Mouse (Mus musculus) naive thymus-derived CD4-positive, alpha-beta T cell, adult 2 months (primary cell): ENCODE data around the gene Fance.
"Not testable (repeated sequence)": the region's sequence is repeated elsewhere in the genome, so short reads cannot be mapped to it uniquely, and the experiment has no call there.

ENCODE experiments used
- DNase-seq: peaks from one replicate; pipeline ENCODE4 v3.0.0-alpha.2; 2011; ENCODE audit warnings: low read depth

Gene Fance

GRCm38 (mm10) chr17:28293716-28294115 lies 19.6 kb upstream of the Fance start:
- DNase-seq: no peak

GRCm38 (mm10) chr17:28294449-28295333 lies 18.6 kb upstream of the Fance start:
- no peak for DNase-seq

- DNase-seq: no peak
Measured at GRCm38 (mm10) chr17:28298888-28299287, 14.4 kb upstream of the Fance start.

- DNase-seq: no peak
Measured at GRCm38 (mm10) chr17:28299669-28300320, 13.5 kb upstream of the Fance start.

GRCm38 (mm10) chr17:28300323-28300722 lies 13.0 kb upstream of the Fance start:
- no peak for DNase-seq

GRCm38 (mm10) chr17:28300850-28301249 lies 12.5 kb upstream of the Fance start:
- DNase-seq: no peak

- no peak for DNase-seq
Measured at GRCm38 (mm10) chr17:28305172-28305571, 8.1 kb upstream of the Fance start.

- peak; percentile 95 for DNase-seq
Measured at GRCm38 (mm10) chr17:28308297-28309195, 4.8 kb upstream of the Fance start.

GRCm38 (mm10) chr17:28310831-28311230 lies 2.5 kb upstream of the Fance start:
- no peak for DNase-seq

GRCm38 (mm10) chr17:28311366-28312132 lies 1.8 kb upstream of the Fance start:
- DNase-seq: no peak

GRCm38 (mm10) chr17:28312232-28313211 lies 797 bp upstream of the Fance start:
- DNase-seq: peak; percentile 60

GRCm38 (mm10) chr17:28313880-28314225 lies 534 bp downstream of the Fance start:
- DNase-seq: no peak

- no peak for DNase-seq
Measured at GRCm38 (mm10) chr17:28315611-28316160, 2.4 kb downstream of the Fance start.

GRCm38 (mm10) chr17:28316476-28316875 lies 3.2 kb downstream of the Fance start:
- DNase-seq: no peak

- DNase-seq: no peak
Measured at GRCm38 (mm10) chr17:28317091-28317490, 3.8 kb downstream of the Fance start.

- no peak for DNase-seq
Measured at GRCm38 (mm10) chr17:28317725-28318124, 4.4 kb downstream of the Fance start.

- DNase-seq: no peak
Measured at GRCm38 (mm10) chr17:28321700-28322099, 8.4 kb downstream of the Fance start.

GRCm38 (mm10) chr17:28323786-28324185 lies 10.5 kb downstream of the Fance start:
- DNase-seq: no peak

GRCm38 (mm10) chr17:28324416-28324815 lies 11.1 kb downstream of the Fance start:
- not testable (repeated sequence) for DNase-seq

GRCm38 (mm10) chr17:28325751-28326150 lies 12.4 kb downstream of the Fance start:
- no peak for DNase-seq
